ENCODE assay signal across 20 mouse cellular contexts in the genomic region with DNA sequence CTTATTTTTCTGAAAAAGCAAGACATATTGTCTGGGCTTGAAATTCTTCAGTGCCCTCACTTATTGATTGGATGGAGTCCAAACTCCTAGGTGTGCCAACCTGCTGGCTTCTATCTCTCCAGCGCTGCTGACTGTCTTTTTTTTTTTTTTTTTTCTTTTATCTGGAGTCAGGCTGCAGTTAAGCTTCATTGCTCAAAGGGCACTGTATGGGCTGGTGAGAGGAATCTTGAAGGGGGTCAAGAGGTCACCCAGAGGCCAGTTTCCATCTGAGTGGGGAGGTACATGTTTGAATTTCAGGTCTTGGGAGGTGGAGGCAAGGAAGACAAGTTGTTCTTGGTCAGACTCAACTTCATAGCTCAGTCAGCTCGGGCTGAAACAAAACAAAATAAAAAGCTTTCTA. TPM values are rescaled to one million over a fixed set of nuclear protein-coding genes. Genes with fewer than 3 reads are reported as not detected.
DNase-seq lines count a peak whose midpoint lies in the region; ATAC-seq and TF ChIP-seq lines count a peak whose summit lies in the region.
"Had no signal": no experiment of that assay in that cellular context is flagged by ENCODE, and none has a peak within 500 bp of the region (broad histone marks: within the 10 kb centered on the region; RNA-seq: fewer than 3 reads in every experiment).

No protein-coding gene starts in this region.

- 0 out of 2 replicates have a peak, but pooled peaks have one; percentile 39 for ATAC-seq in forebrain, embryonic 11.5 days (replicated peaks; ENCODE audit: low FRiP score)
- ATAC-seq in forebrain, embryonic 15.5 days (replicated peaks) = no peak
- ATAC-seq in kidney, embryonic 16.5 days (ENCODE audit: low FRiP score, low TSS enrichment) = peak; percentile 42; the same call in 1 of the 2 replicates
- ATAC-seq in midbrain, postnatal 0 days (ENCODE audit: low FRiP score) = no peak
- no peak for ATAC-seq in midbrain, embryonic 14.5 days (ENCODE audit: low FRiP score, low TSS enrichment)
- ATAC-seq: forebrain, embryonic 14.5 days; liver, postnatal 0 days; lung, postnatal 0 days had no signal

- H3K4me3 ChIP-seq in forebrain, embryonic 11.5 days (ENCODE audit: low read depth, low read length) = no peak overlapping the region
- no peak overlapping the region for H3K4me3 ChIP-seq in forebrain, embryonic 15.5 days
- H3K4me3 ChIP-seq in kidney, embryonic 16.5 days (ENCODE audit: low read length) = no peak overlapping the region
- H3K4me3 ChIP-seq in midbrain, postnatal 0 days (ENCODE audit: low read depth, low read length) = no peak overlapping the region
- no peak overlapping the region for H3K4me3 ChIP-seq in midbrain, embryonic 14.5 days (replicated peaks; ENCODE audit: low read depth, low read length)
- H3K4me3 ChIP-seq: heart, embryonic 15.5 days; limb, embryonic 10.5 days had no signal

- H3K9ac ChIP-seq in forebrain, embryonic 11.5 days (ENCODE audit: low read length) = no peak overlapping the region
- no peak overlapping the region for H3K9ac ChIP-seq in forebrain, embryonic 15.5 days (replicated peaks)
- no peak overlapping the region for H3K9ac ChIP-seq in kidney, embryonic 16.5 days (replicated peaks; ENCODE audit: low read length)
- no peak overlapping the region for H3K9ac ChIP-seq in midbrain, postnatal 0 days (replicated peaks; ENCODE audit: low read length, poor library complexity, severe bottlenecking)
- H3K9ac ChIP-seq in midbrain, embryonic 14.5 days (replicated peaks; ENCODE audit: low read length) = no peak overlapping the region
- H3K9ac ChIP-seq: heart, embryonic 15.5 days; liver, postnatal 0 days had no signal

- H3K4me1 ChIP-seq in forebrain, embryonic 11.5 days (replicated peaks; ENCODE audit: control insufficient read depth, insufficient read depth, low read length) = no peaks in the 10 kb centered on the region
- no peaks in the 10 kb centered on the region; the same call in 1 of the 2 replicates for H3K4me1 ChIP-seq in forebrain, embryonic 15.5 days
- H3K4me1 ChIP-seq in kidney, embryonic 16.5 days (ENCODE audit: insufficient read depth, low read length) = no peaks in the 10 kb centered on the region
- H3K4me1 ChIP-seq in midbrain, postnatal 0 days (ENCODE audit: insufficient read depth, low read length) = no peaks in the 10 kb centered on the region
- H3K4me1 ChIP-seq in midbrain, embryonic 14.5 days (ENCODE audit: control insufficient read depth, insufficient read depth, low read length) = no peaks in the 10 kb centered on the region
- H3K4me1 ChIP-seq: limb, embryonic 10.5 days had no signal

- no peak for DNase-seq in forebrain, embryonic 11.5 days (ENCODE audit: low spot score)
- DNase-seq in kidney, adult 9 months = no peak
- DNase-seq in midbrain, postnatal 0 days (ENCODE audit: low spot score) = peak; percentile 12
- DNase-seq in midbrain, embryonic 14.5 days = no peak
- no peak for DNase-seq in B cell, adult 2 months
- DNase-seq: adrenal gland, adult 2 months; cerebellum, adult 11-12 months; heart, postnatal 36 days; liver; liver, postnatal 0 days had no signal

- TF ChIP-seq CTCF in midbrain, postnatal 0 days (IDR thresholded peaks at IDR 0.05) = no peak

- H3K27me3 ChIP-seq in forebrain, embryonic 11.5 days (ENCODE audit: control insufficient read depth, insufficient read depth, low read length) = no peaks in the 10 kb centered on the region
- no peaks in the 10 kb centered on the region for H3K27me3 ChIP-seq in forebrain, embryonic 15.5 days
- H3K27me3 ChIP-seq in kidney, embryonic 16.5 days (ENCODE audit: insufficient read depth, low read length) = no peaks in the 10 kb centered on the region
- H3K27me3 ChIP-seq in midbrain, postnatal 0 days (ENCODE audit: insufficient read depth, low read length) = no peaks in the 10 kb centered on the region
- no peaks in the 10 kb centered on the region for H3K27me3 ChIP-seq in midbrain, embryonic 14.5 days (ENCODE audit: control insufficient read depth, insufficient read depth, low read length)
- H3K27me3 ChIP-seq: heart, embryonic 15.5 days had no signal

- no peak overlapping the region for H3K27ac ChIP-seq in forebrain, embryonic 11.5 days (ENCODE audit: low read depth, low read length)
- no peak overlapping the region for H3K27ac ChIP-seq in forebrain, embryonic 15.5 days (replicated peaks)
- H3K27ac ChIP-seq in kidney, embryonic 16.5 days (ENCODE audit: low read length) = no peak overlapping the region
- no peak overlapping the region for H3K27ac ChIP-seq in midbrain, postnatal 0 days (ENCODE audit: low read depth, low read length)
- no peak overlapping the region for H3K27ac ChIP-seq in midbrain, embryonic 14.5 days (replicated peaks; ENCODE audit: low read depth, low read length)
- H3K27ac ChIP-seq: heart, embryonic 15.5 days; limb, embryonic 10.5 days; macrophage; stomach, postnatal 0 days had no signal

- H3K36me3 ChIP-seq in forebrain, embryonic 11.5 days (ENCODE audit: control insufficient read depth, insufficient read depth, low read length) = no peaks in the 10 kb centered on the region
- H3K36me3 ChIP-seq in forebrain, embryonic 15.5 days = no peaks in the 10 kb centered on the region
- no peaks in the 10 kb centered on the region for H3K36me3 ChIP-seq in kidney, embryonic 16.5 days (ENCODE audit: insufficient read depth, low read length)
- H3K36me3 ChIP-seq in midbrain, postnatal 0 days (ENCODE audit: insufficient read depth, low read length) = no peaks in the 10 kb centered on the region
- no peaks in the 10 kb centered on the region for H3K36me3 ChIP-seq in midbrain, embryonic 14.5 days (ENCODE audit: control insufficient read depth, insufficient read depth, low read length)
- H3K36me3 ChIP-seq: G1E; heart, embryonic 15.5 days; limb, embryonic 10.5 days had no signal

- H3K9me3 ChIP-seq in forebrain, embryonic 11.5 days (ENCODE audit: control insufficient read depth, low read length) = no peaks in the 10 kb centered on the region
- no peaks in the 10 kb centered on the region for H3K9me3 ChIP-seq in forebrain, embryonic 15.5 days
- H3K9me3 ChIP-seq in kidney, embryonic 16.5 days (ENCODE audit: low read length) = no peaks in the 10 kb centered on the region
- H3K9me3 ChIP-seq in midbrain, postnatal 0 days (ENCODE audit: low read length) = no peaks in the 10 kb centered on the region
- H3K9me3 ChIP-seq in midbrain, embryonic 14.5 days (ENCODE audit: control insufficient read depth, low read length) = no peaks in the 10 kb centered on the region
- H3K9me3 ChIP-seq: G1E; heart, embryonic 15.5 days; limb, embryonic 10.5 days had no signal

- WGBS in forebrain, embryonic 11.5 days = 64% methylated on average over 2 of the region's 2 CpGs
- WGBS in forebrain, embryonic 15.5 days = 43% methylated on average over 2 of the region's 2 CpGs
- 35% methylated on average over 2 of the region's 2 CpGs for WGBS in kidney, embryonic 16.5 days
- 38% methylated on average over 2 of the region's 2 CpGs for WGBS in midbrain, postnatal 0 days
- WGBS in midbrain, embryonic 14.5 days = 31% methylated on average over 2 of the region's 2 CpGs

- H3K4me2 ChIP-seq in forebrain, embryonic 11.5 days (ENCODE audit: low read depth, low read length, severe bottlenecking) = no peak overlapping the region
- H3K4me2 ChIP-seq in forebrain, embryonic 15.5 days (replicated peaks) = no peak overlapping the region
- H3K4me2 ChIP-seq in kidney, embryonic 16.5 days (replicated peaks; ENCODE audit: low read depth, low read length) = no peak overlapping the region
- no peak overlapping the region for H3K4me2 ChIP-seq in midbrain, postnatal 0 days (ENCODE audit: low read depth, low read length, poor library complexity, severe bottlenecking)
- no peak overlapping the region for H3K4me2 ChIP-seq in midbrain, embryonic 14.5 days (ENCODE audit: low read length)
- H3K4me2 ChIP-seq: heart, embryonic 15.5 days had no signal

RNA-seq across cellular contexts. Expression of a gene that starts 9.6 kb away (rescaled TPM):
- polyA plus RNA-seq in forebrain, embryonic 11.5 days (2014; fragmentation: Nextera tagmentation; extraction: Ambion mirVana) = 19.8 and 20.6 TPM in 2 replicates
- 22.5 and 22.7 TPM in 2 replicates for polyA plus RNA-seq in forebrain, embryonic 15.5 days (2015; fragmentation: Nextera tagmentation; extraction: Ambion mirVana)
- 35.3 and 42.3 TPM in 2 replicates for polyA plus RNA-seq in kidney, embryonic 16.5 days (2015; fragmentation: Nextera tagmentation; extraction: Ambion mirVana)
- total RNA-seq in midbrain, postnatal 0 days (2014; rRNA removed) = 9.0 and 11.2 TPM in 2 replicates
- polyA plus RNA-seq in midbrain, postnatal 0 days (2015; fragmentation: Nextera tagmentation; extraction: Ambion mirVana) = 11.3 and 11.7 TPM in 2 replicates
- polyA plus RNA-seq in midbrain, embryonic 14.5 days (2014; fragmentation: Nextera tagmentation; extraction: Ambion mirVana) = 10.5 and 16.8 TPM in 2 replicates
- total RNA-seq: monocyte, adult 5-6 weeks had no signal
- polyA plus RNA-seq: G1E, macrophage had no signal

Comparison
In these comparisons a context has a peak if more than half of its experiments do, and no peak if none do; other contexts are left out.
1. ATAC-seq: peak in forebrain, embryonic 11.5 days (single experiment) and kidney, embryonic 16.5 days (single experiment); none in forebrain, embryonic 15.5 days (single experiment), midbrain, postnatal 0 days (single experiment) and midbrain, embryonic 14.5 days (single experiment).